Mouse (Mus musculus): ENCODE results near the gene Gm44511. TPM values are rescaled to one million over a fixed set of nuclear protein-coding genes. Genes with fewer than 3 reads are reported as not detected.

The Gm44511 gene
- not detected in 2 replicates for polyA plus RNA-seq (2012; rRNA removed; ENCODE audit: low replicate concordance)

DNA sequence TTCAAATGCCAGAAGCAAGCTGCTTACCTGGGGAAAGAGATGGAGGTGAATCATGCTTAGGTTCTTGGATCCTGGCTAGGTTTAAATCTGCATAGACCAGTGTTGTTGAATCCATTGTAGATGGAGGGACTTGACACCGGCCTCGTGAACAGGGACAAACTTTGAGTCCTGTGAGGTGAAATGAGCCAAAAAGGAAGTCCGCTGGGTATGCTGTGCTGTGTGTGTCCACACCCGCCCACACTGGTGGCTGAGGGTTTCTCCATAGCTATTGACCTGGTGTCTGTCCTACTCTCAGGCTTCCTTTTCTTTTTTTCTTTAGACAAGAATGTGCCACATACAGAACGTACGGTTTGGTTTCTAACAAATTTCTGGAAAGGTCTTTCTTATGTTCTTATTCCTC is at the start of gene Gm44511, which contains the start of gene Klrb1b:
Gene Gm44511 (minus strand): TSS at position 184 of the 400 bp plus-strand sequence.
Gene Klrb1b (minus strand): TSS at position 200 of the 400 bp plus-strand sequence.

DNA sequence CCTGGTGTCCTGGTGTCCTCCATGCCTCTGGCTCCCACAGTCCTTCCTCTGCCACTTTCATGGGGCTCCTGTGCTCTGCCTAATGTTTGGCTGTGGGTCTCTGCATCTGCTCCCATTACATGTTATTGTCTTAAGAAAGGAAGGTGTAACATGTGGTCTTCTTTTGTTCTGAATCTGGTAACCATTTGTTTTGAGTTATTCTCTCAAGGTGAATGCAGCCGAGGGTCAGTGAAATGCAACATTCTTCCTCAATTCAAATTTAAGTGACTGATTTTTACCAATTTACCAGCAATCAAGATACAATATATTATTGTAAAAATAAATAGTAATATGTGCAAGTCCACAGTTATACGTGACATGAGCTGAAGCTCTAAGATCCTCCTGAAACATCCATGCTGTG is 37.0 kb downstream of the Gm44511 start, which contains the start of gene Klrb1c:
Gene Klrb1c (minus strand): TSS at position 101 of the 400 bp plus-strand sequence.

Other genes starting within 250 kb of the Gm44511 start
- 6.8 TPM in 1 of 2 replicates, not detected in the other for gene A2ml1, start 244.7 kb downstream of the Gm44511 start, polyA plus RNA-seq (2012; rRNA removed; ENCODE audit: low replicate concordance)
- 0.32 and 1.2 TPM in 2 replicates for gene Klrb1a, start 202.8 kb downstream of the Gm44511 start, polyA plus RNA-seq (2012; rRNA removed; ENCODE audit: low replicate concordance)
- not detected in 2 replicates for gene Clec2h, start 163.9 kb downstream of the Gm44511 start, polyA plus RNA-seq (2012; rRNA removed; ENCODE audit: low replicate concordance)
- gene Klrb1, start 103.3 kb downstream of the Gm44511 start, polyA plus RNA-seq (2012; rRNA removed; ENCODE audit: low replicate concordance) = not detected in 2 replicates
- 0.89 and 1.5 TPM in 2 replicates for gene Klrb1c, start 37.1 kb downstream of the Gm44511 start, polyA plus RNA-seq (2012; rRNA removed; ENCODE audit: low replicate concordance)
- 0.70 and 0.76 TPM in 2 replicates for gene Klrb1b, start within 50 bp of the Gm44511 start, polyA plus RNA-seq (2012; rRNA removed; ENCODE audit: low replicate concordance)
- gene Clec2i, start 61.3 kb upstream of the Gm44511 start, polyA plus RNA-seq (2012; rRNA removed; ENCODE audit: low replicate concordance) = 0.99 and 1.3 TPM in 2 replicates
- gene BC035044, start 64.8 kb upstream of the Gm44511 start, polyA plus RNA-seq (2012; rRNA removed; ENCODE audit: low replicate concordance) = 1.6 and 2.6 TPM in 2 replicates
- gene Clec2g, start 108.1 kb upstream of the Gm44511 start, polyA plus RNA-seq (2012; rRNA removed; ENCODE audit: low replicate concordance) = not detected in 2 replicates
- gene Klrb1f, start 219.6 kb upstream of the Gm44511 start, polyA plus RNA-seq (2012; rRNA removed; ENCODE audit: low replicate concordance) = 0.21 and 0.48 TPM in 2 replicates